Mouse (Mus musculus): Measurements from ENCODE around the gene Mettl7a2. TPM values are rescaled to one million over a fixed set of nuclear protein-coding genes. Genes with fewer than 3 reads are reported as not detected.
"Not testable (repeated sequence)": the region's sequence is repeated elsewhere in the genome, so short reads cannot be mapped to it uniquely, and the experiment has no call there.

The Mettl7a2 gene
- not detected in 2 replicates for total RNA-seq (2017)

- ATAC-seq (replicated peaks; ENCODE audit: low read depth, poor library complexity, severe bottlenecking): no peak
These were observed at the start of gene Mettl7a2, which contains the start of gene Methig1 for GRCm38 (mm10) chr15:100352711-100353250. TSS of gene Mettl7a2 (plus strand) at chr15:100353200. TSS of gene Methig1 (plus strand) at chr15:100353149.

GRCm38 (mm10) chr15:100303428-100304018, 49.5 kb upstream of the Mettl7a2 start:
- ATAC-seq (replicated peaks; ENCODE audit: low read depth, poor library complexity, severe bottlenecking): no peak

GRCm38 (mm10) chr15:100304019-100304991, 48.7 kb upstream of the Mettl7a2 start, which contains the start of gene Mettl7a1:
TSS of gene Mettl7a1 (plus strand) at chr15:100304140.
- ATAC-seq (replicated peaks; ENCODE audit: low read depth, poor library complexity, severe bottlenecking): peak; percentile 66

- ATAC-seq (replicated peaks; ENCODE audit: low read depth, poor library complexity, severe bottlenecking): no peak
These were observed 46.8 kb upstream of the Mettl7a2 start for GRCm38 (mm10) chr15:100306201-100306600.

- ATAC-seq (replicated peaks; ENCODE audit: low read depth, poor library complexity, severe bottlenecking): peak; percentile 30; the same call in 1 of the 2 replicates
These were observed 45.4 kb upstream of the Mettl7a2 start for GRCm38 (mm10) chr15:100307438-100308096.

GRCm38 (mm10) chr15:100312346-100312745, 40.7 kb upstream of the Mettl7a2 start:
- peak; percentile 84 for ATAC-seq (replicated peaks; ENCODE audit: low read depth, poor library complexity, severe bottlenecking)

- ATAC-seq (replicated peaks; ENCODE audit: low read depth, poor library complexity, severe bottlenecking): no peak
These were observed 38.4 kb upstream of the Mettl7a2 start for GRCm38 (mm10) chr15:100314448-100315145.

GRCm38 (mm10) chr15:100318014-100318671, 34.9 kb upstream of the Mettl7a2 start:
- 0 out of 2 replicates have a peak, but pooled peaks have one; percentile 18 for ATAC-seq (replicated peaks; ENCODE audit: low read depth, poor library complexity, severe bottlenecking)

- ATAC-seq (replicated peaks; ENCODE audit: low read depth, poor library complexity, severe bottlenecking): no peak
These were observed 33.1 kb upstream of the Mettl7a2 start for GRCm38 (mm10) chr15:100319884-100320283.

GRCm38 (mm10) chr15:100320295-100320905, 32.6 kb upstream of the Mettl7a2 start:
- no peak for ATAC-seq (replicated peaks; ENCODE audit: low read depth, poor library complexity, severe bottlenecking)

GRCm38 (mm10) chr15:100321134-100321533, 31.9 kb upstream of the Mettl7a2 start:
- no peak; the same call in 1 of the 2 replicates for ATAC-seq (replicated peaks; ENCODE audit: low read depth, poor library complexity, severe bottlenecking)

- ATAC-seq (replicated peaks; ENCODE audit: low read depth, poor library complexity, severe bottlenecking): peak; percentile 87
These were observed 28.9 kb upstream of the Mettl7a2 start for GRCm38 (mm10) chr15:100324021-100324591.

- no peak for ATAC-seq (replicated peaks; ENCODE audit: low read depth, poor library complexity, severe bottlenecking)
These were observed 27.8 kb upstream of the Mettl7a2 start for GRCm38 (mm10) chr15:100325235-100325634.

- ATAC-seq (replicated peaks; ENCODE audit: low read depth, poor library complexity, severe bottlenecking): not testable (repeated sequence)
These were observed 24.9 kb upstream of the Mettl7a2 start for GRCm38 (mm10) chr15:100328089-100328488.

GRCm38 (mm10) chr15:100329336-100329735, 23.7 kb upstream of the Mettl7a2 start:
- not testable (repeated sequence) for ATAC-seq (replicated peaks; ENCODE audit: low read depth, poor library complexity, severe bottlenecking)

GRCm38 (mm10) chr15:100330739-100331138, 22.3 kb upstream of the Mettl7a2 start:
- ATAC-seq (replicated peaks; ENCODE audit: low read depth, poor library complexity, severe bottlenecking): no peak

GRCm38 (mm10) chr15:100332077-100332961, 20.7 kb upstream of the Mettl7a2 start:
- ATAC-seq (replicated peaks; ENCODE audit: low read depth, poor library complexity, severe bottlenecking): peak; percentile 86

Measured in common myeloid progenitor, adult 5-6 weeks (primary cell).